Mouse (Mus musculus): ENCODE measurements around the gene Prpf8.
"Not testable (repeated sequence)": the region's sequence is repeated elsewhere in the genome, so short reads cannot be mapped to it uniquely, and the experiment has no call there.

The Prpf8 gene

DNA sequence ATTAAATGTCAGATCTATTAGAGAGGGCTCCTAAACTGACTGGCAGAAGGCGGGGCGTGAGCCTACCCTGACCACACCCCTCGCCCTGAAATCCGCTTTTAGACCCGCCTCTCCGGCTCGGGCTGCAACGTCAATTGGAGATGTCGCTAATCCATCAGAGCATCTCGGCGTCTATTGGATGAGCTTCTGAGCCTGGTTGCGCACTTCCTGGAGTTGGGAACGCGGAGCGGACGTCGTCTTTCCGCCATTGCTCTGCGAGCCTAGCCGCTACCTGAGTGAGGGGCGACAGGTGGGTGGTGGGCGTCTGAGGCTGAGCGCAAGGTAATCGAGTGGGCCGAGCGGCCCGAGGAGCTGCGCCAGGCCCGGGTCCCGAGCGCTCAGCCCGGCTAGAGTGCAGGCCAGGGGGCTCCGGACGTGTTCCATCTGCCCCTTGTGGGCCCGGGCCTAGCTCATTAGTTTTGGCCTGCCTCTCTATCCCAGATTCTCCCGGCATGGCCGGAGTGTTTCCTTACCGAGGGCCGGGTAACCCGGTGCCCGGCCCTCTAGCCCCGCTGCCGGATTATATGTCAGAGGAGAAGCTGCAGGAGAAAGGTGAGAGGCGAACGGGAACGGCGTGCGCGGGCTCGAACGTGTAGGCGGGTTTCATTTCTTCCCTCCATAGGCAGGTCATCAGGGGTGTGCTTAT, at the start of gene Prpf8:
Gene Prpf8, plus strand, starts transcription at position 216 of the 685 bp plus-strand sequence.
- peak; percentile 88 for DNase-seq (ENCODE audit: low spot score)

DNA sequence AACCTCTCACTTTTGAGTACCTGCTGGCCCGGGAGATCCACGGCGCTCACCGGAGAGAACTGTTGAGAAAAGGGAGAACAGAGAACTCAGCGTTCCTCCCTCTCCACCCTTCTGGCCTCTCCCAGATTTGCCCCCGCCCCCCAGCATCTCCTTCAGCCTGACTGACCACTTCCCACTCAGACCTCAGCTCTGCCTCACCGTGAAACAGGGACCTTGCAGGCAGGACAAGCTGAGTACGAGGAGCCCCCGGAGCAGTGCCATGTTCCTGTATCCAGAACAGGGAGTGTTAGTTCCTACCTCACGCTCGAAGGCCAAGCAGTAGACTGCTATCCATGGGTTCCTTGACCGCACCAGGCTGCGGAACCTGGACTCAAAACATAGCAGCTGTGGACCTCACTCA, 48.4 kb upstream of the Prpf8 start:
- DNase-seq (ENCODE audit: low spot score): no peak

DNA sequence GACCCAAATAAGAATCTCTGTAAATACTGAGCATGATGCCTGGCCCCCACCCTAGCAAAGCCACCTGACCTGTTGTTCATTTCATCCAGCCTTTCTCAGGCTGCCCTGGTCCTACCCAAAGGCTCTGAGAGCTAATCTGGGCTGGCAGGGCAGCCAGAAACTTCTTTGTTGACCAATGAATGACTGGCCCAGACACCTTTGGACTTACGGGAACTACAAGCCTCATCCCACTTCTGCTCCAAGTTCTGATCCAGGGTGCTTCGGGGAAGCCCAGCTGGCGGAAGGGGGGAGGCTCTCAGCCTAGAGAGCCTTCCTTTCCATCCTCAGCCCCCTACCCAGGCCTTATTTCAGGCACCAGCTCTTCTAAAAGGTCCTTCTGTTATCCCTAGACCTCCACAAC, 47.8 kb upstream of the Prpf8 start:
- DNase-seq (ENCODE audit: low spot score): no peak

DNA sequence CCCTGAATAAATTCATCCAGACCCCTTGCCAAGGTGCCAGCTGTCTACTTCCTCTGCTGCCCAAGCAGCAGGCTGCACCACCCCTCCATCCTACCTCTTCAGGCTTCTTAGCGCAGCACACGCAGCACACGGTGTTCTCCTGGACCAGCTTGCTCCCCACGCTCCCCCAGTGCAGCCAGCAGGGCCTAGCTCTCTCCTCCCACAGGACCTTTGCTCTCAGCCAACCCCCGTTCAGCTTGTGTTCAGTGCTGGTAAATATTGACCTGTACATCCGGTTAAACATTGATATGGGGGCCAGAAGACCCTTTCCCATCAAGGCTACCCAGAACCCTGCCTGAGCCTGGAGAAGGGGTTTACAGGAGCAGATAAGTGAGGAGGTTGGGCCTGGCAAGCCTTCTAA, 47.3 kb upstream of the Prpf8 start, which contains the start of gene Serpinf2:
Gene Serpinf2, minus strand, starts transcription at position 229 of the 400 bp plus-strand sequence.
- no peak for DNase-seq (ENCODE audit: low spot score)

DNA sequence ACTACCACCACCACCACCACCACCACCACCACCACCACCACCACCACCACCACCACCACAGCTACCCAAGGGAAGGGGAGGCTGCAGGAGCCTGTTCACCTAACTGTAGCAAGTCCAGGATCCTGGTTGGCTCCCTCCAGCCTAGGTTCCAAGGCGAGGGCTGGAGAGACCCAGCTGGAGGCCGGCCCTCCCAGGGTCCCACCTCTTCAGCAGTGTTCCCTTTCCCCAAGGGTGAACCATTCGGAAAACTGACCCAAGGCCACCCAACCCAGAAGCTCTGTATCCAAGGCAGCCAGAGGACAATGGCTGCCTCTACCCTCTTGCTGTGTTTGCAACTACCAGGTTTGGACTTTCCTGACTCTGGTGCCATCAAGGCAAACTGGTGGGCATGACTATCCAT, 46.7 kb upstream of the Prpf8 start:
- no peak for DNase-seq (ENCODE audit: low spot score)

DNA sequence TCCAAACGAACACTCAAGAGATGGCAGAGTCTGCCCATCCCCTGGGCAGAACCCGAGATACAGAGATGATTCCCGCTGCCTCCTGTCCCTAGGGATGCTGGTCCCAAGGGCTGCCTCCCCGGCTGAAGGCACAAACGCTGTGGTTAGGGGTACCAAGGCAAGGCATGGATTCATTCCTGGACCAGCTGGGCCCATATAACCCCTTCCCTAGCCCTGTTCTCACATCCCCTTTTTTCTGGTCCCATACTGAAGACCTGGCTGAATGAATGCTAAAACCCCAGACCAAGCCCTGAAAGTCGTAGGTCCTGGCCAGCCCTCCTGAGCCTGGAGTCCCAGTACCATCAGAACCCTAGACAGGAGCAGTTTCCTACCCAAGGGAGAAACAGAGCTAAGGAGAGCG, 45.6 kb upstream of the Prpf8 start:
- DNase-seq (ENCODE audit: low spot score): no peak

DNA sequence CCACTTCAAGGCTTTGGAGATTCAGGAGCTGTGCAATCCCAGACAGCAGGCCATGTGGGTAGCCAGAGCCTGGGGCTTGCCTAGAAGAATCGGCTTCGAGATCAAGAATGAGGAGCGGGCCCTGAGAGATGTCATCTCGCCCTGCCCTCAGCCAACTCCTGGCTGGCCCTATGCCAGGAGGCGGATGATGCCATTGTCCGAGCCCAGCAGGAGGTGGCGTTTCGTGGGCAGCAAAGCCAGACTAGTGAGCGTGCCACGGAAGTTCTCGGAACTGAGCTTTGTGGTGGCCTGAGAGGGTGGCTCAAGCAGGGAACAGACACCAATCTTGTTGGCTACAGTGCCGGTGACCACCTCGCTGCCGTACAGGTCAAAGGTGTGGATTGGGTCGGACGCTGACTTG, 45.0 kb upstream of the Prpf8 start:
- no peak for DNase-seq (ENCODE audit: low spot score)

DNA sequence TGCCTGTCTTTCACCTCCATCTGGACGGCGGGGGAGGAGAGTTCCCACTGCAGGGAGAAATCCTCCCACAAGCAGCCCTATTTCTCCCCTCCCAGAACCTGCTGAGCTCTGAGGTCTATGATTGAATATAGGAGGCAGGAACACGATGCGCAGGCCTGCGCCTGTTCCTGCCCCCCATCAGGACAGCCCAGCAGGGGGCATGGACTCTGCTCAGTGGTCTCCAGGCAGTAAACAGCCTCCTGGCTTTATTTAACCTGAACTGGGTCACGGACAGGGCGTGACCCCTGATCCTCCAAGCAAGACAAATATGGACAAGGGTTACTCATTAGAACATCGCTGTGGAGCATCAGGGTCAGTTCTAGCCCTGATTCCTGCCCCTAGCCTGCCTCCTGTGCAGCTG, 42.9 kb upstream of the Prpf8 start:
- no peak for DNase-seq (ENCODE audit: low spot score)

DNA sequence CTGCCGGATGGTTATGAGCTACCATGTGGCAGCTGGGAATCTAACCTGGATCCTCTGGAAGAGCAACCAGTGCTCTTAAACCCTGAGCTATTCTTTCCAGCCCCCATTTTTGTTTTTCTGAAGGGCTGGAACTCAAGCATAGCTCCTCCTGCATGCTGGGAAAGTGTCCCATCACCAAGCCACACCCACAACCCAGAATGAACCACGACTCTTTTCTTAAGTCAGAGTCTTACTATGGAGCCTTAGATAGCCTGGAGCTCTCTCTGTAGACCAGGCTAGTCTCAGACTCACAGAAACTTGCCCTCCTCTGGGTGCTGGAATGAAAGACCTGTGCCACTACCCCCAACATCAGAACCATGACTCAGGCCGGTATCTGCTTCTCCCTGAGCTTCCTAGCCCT, 38.0 kb upstream of the Prpf8 start:
- DNase-seq (ENCODE audit: low spot score): no peak

DNA sequence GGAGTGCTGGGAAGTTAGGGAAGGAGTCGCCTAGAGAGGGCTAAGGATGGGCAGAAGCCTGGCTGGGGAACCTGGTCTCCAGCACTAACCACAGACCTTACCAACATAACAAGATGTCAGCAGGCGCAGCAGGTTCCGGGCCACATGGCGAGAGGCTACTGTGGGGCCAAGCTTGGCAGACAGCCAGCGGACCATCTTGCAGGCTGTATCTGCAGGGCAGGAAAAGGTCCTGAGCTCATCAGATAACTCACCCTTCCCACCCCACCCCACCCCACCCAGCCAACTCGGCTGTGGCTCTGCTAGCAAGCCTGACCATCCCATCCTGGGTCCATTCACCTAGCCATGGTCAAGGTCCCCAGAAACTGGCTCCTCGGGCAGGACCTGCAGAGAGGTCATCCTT, 36.9 kb upstream of the Prpf8 start:
- no peak for DNase-seq (ENCODE audit: low spot score)

DNA sequence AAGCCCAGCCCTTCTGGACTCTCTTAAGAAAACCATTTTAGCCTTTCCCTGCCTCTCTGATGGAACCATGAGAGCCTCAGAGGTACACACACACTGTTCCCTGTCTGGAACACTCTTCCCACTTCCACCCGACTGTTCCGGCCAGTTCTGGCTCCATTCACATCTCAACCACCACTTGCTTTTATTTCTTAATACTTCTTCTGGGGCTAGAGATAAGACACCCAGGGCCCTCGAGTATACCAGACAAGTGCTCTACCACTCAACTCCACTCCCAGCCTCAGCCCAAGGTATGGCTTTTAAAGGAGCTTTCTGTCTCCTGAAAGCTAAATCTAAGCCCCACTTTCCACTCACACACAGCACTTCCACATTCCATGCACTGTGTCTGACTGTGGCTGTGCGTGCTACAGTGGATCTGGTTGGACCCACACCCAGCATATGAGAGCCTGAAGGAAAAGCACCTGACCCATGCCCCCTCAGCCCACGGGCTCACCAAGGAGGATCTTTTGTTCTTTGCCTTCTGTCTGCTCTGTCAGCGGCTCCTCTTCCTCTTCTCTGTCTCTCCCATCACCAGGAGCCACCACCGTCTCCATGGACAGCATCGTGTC, 36.2 kb upstream of the Prpf8 start:
- DNase-seq (ENCODE audit: low spot score): no peak

DNA sequence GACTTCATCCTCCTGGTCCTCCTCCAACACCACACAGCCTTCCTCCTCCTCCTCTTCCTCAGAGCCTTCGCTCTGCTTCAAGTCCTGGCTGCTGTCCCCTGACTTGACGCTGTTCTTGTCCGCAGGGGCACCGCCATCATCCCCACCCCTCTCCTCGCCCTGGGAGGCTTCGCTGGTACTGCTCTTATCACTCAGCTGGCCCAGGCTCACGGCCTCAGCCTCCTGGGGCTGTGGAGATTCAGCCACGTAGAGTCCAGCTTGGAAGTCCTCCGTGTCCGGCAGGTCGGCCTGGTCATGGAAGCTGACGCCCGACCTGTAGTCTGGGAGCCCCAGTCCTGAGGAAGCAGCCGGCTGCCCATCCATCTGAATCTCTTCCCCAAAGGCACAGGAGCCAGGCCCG, 35.7 kb upstream of the Prpf8 start:
- no peak for DNase-seq (ENCODE audit: low spot score)

DNA sequence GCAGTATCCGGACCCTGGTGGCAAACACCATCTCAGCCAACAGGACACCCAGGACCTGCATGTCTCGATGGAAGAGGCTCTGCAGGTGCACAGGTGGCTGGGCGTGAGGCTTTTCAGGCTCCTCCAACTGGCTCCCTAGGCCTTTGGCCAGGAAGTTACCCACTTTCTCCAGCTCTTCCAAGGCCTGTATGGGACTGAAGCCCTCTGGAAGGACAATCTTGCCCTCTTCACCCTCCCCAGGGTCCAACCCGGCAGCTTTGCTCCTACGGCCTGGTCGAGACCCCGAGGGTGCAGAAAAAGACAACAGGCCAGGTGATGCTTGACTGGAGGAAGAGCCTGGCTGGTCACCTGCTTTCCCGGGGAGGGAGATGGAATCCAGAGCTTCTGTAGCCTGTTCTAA, 34.5 kb upstream of the Prpf8 start:
- no peak for DNase-seq (ENCODE audit: low spot score)

DNA sequence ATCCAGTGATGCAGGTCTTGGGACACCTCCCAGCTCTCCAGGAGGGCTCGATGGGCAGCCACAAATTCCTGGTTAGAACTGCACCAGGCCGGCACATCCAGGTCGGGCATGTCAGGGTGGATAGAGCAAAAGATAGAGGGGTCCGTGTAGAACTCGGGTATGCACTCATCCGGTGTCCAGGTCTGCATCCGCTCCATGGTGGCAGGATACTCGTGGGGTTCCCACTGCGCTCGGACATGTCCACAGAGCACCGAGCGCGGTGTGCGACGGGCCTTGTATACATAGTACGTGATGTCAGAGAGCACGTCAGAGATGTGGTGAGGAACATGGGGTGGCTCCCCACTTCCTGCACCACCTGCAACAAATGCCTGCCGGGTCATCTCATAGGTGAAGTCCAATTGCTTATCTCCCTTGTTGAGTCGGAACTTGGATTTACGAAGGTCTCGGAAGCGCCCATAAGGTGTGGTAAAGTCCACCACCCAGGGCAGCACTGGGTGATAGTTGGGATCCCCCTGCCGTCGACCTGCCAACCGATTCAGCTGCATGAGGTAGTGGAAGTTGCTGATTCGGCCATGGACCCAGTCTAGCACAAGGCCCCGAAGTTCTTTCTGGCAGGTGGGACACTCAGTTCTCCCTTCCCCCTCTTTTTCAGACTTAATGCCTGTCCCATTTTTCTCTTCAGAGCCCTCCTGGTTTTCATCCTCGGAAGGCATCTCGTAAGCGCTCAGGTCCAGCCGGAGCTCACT, 33.6 kb upstream of the Prpf8 start:
- no peak for DNase-seq (ENCODE audit: low spot score)

DNA sequence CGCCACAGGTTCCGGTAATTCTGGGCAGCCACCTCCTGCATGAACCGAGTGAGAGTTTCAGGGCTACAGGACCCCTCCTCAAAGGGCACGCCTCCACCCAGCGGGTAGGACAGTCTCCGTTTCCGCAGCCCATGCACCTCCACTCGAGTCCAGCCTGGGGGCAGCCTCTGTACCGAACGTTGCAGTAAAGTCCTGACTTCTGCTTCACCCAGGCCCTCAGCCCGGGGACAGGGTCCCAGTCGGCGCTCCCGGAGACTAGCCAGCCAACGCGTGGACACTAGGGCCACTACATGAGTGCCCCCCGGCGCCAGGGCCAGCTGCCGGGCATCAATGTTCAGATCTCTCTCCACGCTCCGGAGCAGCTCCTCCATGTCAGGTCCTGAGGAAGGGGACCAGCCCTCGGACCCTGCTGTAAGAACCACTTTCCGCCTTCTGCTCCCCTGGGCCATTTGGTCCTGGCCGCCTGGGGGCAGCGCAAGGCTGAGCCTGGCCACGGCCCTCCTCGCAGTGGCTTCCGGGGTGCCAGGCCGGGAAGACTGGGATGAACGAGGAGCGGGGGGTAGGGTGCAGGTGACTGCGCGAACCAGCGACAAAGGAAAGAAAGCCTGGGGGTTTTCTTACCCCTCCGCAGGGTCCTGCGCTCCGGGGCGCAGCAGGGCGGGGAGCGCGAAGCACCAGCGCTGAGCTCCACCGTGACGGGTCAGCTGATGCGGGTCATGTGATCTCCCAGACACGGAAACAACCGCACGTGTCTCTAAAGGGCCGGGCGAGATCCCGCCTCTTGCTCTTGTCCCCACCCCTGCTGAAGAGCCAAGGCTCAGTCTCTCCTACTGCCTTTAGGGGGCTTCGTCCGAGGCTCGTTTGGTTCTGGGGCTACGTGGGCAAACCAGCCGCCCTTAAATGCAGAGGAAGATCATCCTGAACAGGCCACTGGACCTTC, 32.4 kb upstream of the Prpf8 start, which contains the start of gene Wdr81:
Gene Wdr81, minus strand, starts transcription at position 727 of the 940 bp plus-strand sequence.
- DNase-seq (ENCODE audit: low spot score): peak; percentile 56

DNA sequence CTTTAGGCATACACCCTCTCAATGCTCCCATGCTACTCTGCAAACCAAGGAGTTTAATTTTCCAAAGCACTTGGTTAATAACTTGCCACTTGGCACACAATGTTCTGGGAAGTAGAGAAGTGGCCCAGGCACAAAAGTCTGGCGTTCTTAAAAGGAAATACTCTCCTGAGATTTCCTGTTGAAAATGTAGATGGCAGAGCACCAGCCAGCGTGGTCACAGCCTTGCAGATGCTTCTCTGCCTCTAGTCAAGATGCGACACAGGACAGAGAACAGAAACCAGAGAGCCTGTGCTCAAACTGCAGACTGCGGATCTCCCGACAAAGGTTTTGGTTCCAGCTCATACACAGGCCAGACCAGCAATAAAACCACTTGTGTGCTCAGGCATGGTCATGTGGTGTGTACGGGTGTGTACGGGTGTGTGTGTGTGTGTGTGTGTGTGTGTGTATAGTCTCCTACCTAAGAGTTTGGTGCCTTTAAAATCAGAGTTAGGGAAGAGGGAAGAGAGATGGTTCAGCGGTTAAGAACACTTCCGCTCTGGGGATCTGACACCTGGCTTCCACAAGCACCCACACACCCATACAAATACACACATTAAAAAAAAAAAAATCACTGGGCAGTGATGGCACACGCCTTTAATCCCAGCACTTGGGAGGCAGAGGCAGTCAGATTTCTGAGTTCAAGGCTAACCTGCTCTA, 31.4 kb upstream of the Prpf8 start:
- DNase-seq (ENCODE audit: low spot score): no peak

DNA sequence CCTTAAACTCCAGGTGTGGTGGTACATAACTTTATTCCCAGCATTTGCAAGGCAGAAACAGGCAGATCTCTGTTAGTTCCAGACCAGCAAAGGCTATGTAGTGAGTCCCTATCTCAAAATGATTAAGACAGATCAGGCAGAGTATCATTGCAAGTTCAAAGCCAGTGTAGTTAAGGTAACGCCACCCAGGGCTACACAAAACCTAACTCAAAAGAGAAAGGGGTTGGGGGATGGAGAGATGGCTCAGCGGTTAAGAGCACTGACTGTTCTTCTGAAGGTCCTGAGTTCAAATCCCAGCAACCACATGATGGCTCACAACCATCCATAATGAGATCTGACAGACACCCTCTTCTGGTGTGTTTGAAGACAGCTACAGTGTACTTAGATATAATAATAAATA, 30.6 kb upstream of the Prpf8 start:
- not testable (repeated sequence) for DNase-seq (ENCODE audit: low spot score)

DNA sequence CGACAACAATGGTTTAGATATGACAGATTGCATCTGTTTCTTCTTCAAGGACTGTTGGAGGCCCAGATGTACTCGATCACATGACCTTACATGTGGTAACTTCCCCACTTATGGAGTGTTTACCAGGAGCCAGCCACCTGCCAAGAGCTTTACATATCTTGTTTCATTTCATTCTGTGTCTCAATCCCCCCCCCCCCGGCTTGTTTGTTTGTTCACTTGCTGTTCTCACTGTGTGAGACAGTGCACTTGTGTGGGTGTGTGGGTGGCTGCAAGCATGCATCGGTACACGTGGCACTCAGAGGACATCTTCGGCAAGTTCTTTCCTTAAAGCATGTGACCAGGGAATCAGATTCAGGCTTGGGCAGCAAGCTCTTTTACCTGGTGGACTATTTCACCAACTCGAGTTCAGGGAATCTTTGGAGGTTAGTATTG, 30.2 kb upstream of the Prpf8 start:
- no peak for DNase-seq (ENCODE audit: low spot score)

DNA sequence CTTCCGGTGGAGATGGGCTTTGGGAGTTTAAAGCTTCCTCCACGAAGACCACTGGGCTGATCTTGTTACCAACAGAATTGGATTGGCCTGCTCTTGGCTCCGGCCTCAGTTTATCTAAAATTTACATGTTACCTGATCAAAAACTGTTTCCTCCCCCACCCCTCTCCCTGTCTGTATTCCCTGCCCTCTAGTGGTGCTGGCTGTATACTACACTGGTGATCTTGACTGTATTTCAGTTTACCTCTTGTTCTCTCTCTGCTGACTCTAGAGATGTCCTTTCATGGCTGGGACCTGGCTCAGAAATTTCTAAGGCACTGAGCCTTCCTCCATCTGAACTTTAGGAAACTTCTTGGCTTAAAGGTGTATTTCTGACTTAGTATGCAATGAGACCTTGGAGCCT, 28.4 kb upstream of the Prpf8 start:
- DNase-seq (ENCODE audit: low spot score): no peak

DNA sequence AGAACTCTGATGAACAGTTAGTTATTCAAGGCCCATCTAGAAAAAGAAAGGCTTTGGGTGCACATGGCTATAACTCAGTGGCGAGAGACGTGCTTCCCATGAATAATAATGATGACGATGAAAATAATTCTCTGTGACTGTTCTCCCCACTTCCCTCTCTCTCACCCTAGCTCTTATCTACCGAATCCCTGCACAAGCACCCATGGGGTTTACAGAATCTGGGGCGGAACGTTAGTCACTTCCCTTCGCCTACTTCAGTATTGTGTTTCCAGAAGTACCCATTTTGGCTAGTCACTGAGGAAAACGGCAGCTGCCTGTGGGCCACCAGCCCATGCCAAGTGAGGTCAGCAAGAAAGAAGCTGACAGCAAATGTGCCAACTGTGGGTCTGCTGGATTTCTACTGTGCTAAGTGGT, 28.0 kb upstream of the Prpf8 start:
- no peak for DNase-seq (ENCODE audit: low spot score)

DNA sequence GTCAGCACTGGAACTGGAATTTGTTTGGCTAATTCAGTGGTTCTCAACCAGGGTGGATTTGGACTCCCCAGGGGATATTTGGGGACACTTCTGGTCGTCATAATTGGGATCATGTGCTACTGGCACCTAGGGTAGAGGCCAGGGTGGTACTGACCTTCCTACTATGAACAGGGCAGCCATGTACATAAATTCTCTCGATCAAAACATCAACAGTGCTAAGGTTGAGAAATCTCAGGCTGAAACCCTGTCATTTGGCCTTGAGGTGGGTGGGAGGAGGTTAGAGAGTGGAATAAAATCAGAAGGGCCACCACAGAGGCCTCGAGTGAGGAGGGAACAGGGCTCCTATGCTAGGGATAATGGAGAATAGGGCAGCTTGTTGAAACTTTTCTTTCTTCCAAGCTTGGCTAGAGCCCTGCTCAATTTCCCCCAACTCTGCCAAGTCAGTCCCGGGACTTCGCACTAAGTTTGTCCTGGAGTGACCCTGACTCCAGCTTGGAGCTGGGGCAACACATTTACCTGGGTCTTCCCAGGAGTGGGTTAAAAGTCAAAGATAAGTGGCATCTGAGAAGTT, 27.4 kb upstream of the Prpf8 start:
- DNase-seq (ENCODE audit: low spot score): no peak
